Mouse (Mus musculus) thymus, postnatal 4 days (tissue): Measurements from ENCODE around the gene 4930404H24Rik.

Source experiments
- DNase-seq: peaks from one replicate; pipeline ENCODE4 v3.0.0; 2021

Gene 4930404H24Rik

GRCm38 (mm10) chr2:153542936-153543668 is 50.5 kb downstream of the 4930404H24Rik start:
- no peak for DNase-seq
